Mouse (Mus musculus): ENCODE results near the gene Adprhl2. TPM values are rescaled to one million over a fixed set of nuclear protein-coding genes. Genes with fewer than 3 reads are reported as not detected.

Gene Adprhl2
- polyA plus RNA-seq, 1 experiment: 44.3 TPM

- Histone ChIP-seq H3K27ac (ENCODE audit: insufficient read depth, low read length) (no peak overlapping the region), H3K4me1 (ENCODE audit: control insufficient read depth, insufficient read depth, insufficient read length) (peaks cover 7% of the 10 kb centered on the region), H3K4me3 (ENCODE audit: extremely low read depth, insufficient read depth, insufficient read length) (no peak overlapping the region; the same call in 1 of the 2 replicates), H3K36me3 (ENCODE audit: control insufficient read depth, insufficient read depth, low read length) (no peaks in the 10 kb centered on the region), H3K27me3 (ENCODE audit: control insufficient read depth, insufficient read depth, low read length) (peaks cover 16% of the 10 kb centered on the region)
- 48% methylated on average over 11 of the region's 11 CpGs for WGBS
- DNase-seq (ENCODE audit: low read depth in 1 of 2, low spot score in 2 of 2): no peak
- TF ChIP-seq CTCF (IDR thresholded peaks at IDR 0.05; ENCODE audit: extremely low read depth, insufficient read depth, insufficient read length, insufficient replicate concordance) (no peak), POLR2A (IDR thresholded peaks at IDR 0.05; ENCODE audit: low read depth, low read length) (no peak)
These were observed 34.1 kb downstream of the Adprhl2 start for GRCm38 (mm10) chr4:126287302-126287995.

GRCm38 (mm10) chr4:126286492-126286891 lies 35.0 kb downstream of the Adprhl2 start, which contains the start of gene Col8a2:
TSS of gene Col8a2 (plus strand) at chr4:126286793.
- Histone ChIP-seq H3K27me3 (ENCODE audit: control insufficient read depth, insufficient read depth, low read length) (peaks cover 16% of the 10 kb centered on the region), H3K36me3 (ENCODE audit: control insufficient read depth, insufficient read depth, low read length) (no peaks in the 10 kb centered on the region), H3K4me3 (ENCODE audit: extremely low read depth, insufficient read depth, insufficient read length) (no peak within 1 kb of the TSS; the same call in 1 of the 2 replicates), H3K27ac (ENCODE audit: insufficient read depth, low read length) (no peak within 1 kb of the TSS), H3K4me1 (ENCODE audit: control insufficient read depth, insufficient read depth, insufficient read length) (peaks cover 7% of the 10 kb centered on the region)
- WGBS: 3% methylated on average over 42 of the region's 42 CpGs
- no peak for DNase-seq (ENCODE audit: low read depth in 1 of 2, low spot score in 2 of 2)
- TF ChIP-seq POLR2A (IDR thresholded peaks at IDR 0.05; ENCODE audit: low read depth, low read length): no peak
- TF ChIP-seq CTCF (IDR thresholded peaks at IDR 0.05; ENCODE audit: extremely low read depth, insufficient read depth, insufficient read length, insufficient replicate concordance): no peak

GRCm38 (mm10) chr4:126283582-126283981 lies 37.9 kb downstream of the Adprhl2 start:
- no peak overlapping the region for H3K4me3 ChIP-seq (ENCODE audit: extremely low read depth, insufficient read depth, insufficient read length)
- H3K27me3 ChIP-seq (ENCODE audit: control insufficient read depth, insufficient read depth, low read length): peaks cover 16% of the 10 kb centered on the region
- no peak overlapping the region for H3K27ac ChIP-seq (ENCODE audit: insufficient read depth, low read length)
- 75% methylated on average over 8 of the region's 8 CpGs for WGBS
- TF ChIP-seq POLR2A (IDR thresholded peaks at IDR 0.05; ENCODE audit: low read depth, low read length) (no peak), CTCF (IDR thresholded peaks at IDR 0.05; ENCODE audit: extremely low read depth, insufficient read depth, insufficient read length, insufficient replicate concordance) (no peak)
- H3K36me3 ChIP-seq (ENCODE audit: control insufficient read depth, insufficient read depth, low read length): no peaks in the 10 kb centered on the region
- peaks cover 7% of the 10 kb centered on the region for H3K4me1 ChIP-seq (ENCODE audit: control insufficient read depth, insufficient read depth, insufficient read length)
- no peak for DNase-seq (ENCODE audit: low read depth in 1 of 2, low spot score in 2 of 2)

GRCm38 (mm10) chr4:126281706-126282105 lies 39.8 kb downstream of the Adprhl2 start:
- H3K36me3 ChIP-seq (ENCODE audit: control insufficient read depth, insufficient read depth, low read length): no peaks in the 10 kb centered on the region
- 86% methylated on average over 9 of the region's 9 CpGs for whole genome bisulfite sequencing
- TF ChIP-seq POLR2A (IDR thresholded peaks at IDR 0.05; ENCODE audit: low read depth, low read length) (no peak), CTCF (IDR thresholded peaks at IDR 0.05; ENCODE audit: extremely low read depth, insufficient read depth, insufficient read length, insufficient replicate concordance) (no peak)
- H3K4me1 ChIP-seq (ENCODE audit: control insufficient read depth, insufficient read depth, insufficient read length): peaks cover 8% of the 10 kb centered on the region
- H3K4me3 ChIP-seq (ENCODE audit: extremely low read depth, insufficient read depth, insufficient read length): no peak overlapping the region
- H3K27me3 ChIP-seq (ENCODE audit: control insufficient read depth, insufficient read depth, low read length): peaks cover 7% of the 10 kb centered on the region
- H3K27ac ChIP-seq (ENCODE audit: insufficient read depth, low read length): no peak overlapping the region
- DNase-seq (ENCODE audit: low read depth in 1 of 2, low spot score in 2 of 2): no peak

- no peak for TF ChIP-seq CTCF (IDR thresholded peaks at IDR 0.05; ENCODE audit: extremely low read depth, insufficient read depth, insufficient read length, insufficient replicate concordance)
- no peak for TF ChIP-seq POLR2A (IDR thresholded peaks at IDR 0.05; ENCODE audit: low read depth, low read length)
- Histone ChIP-seq H3K4me3 (ENCODE audit: extremely low read depth, insufficient read depth, insufficient read length) (no peak overlapping the region), H3K36me3 (ENCODE audit: control insufficient read depth, insufficient read depth, low read length) (peaks cover 6% of the 10 kb centered on the region), H3K27ac (ENCODE audit: insufficient read depth, low read length) (no peak overlapping the region), H3K27me3 (ENCODE audit: control insufficient read depth, insufficient read depth, low read length) (no peaks in the 10 kb centered on the region), H3K4me1 (ENCODE audit: control insufficient read depth, insufficient read depth, insufficient read length) (peaks cover 2% of the 10 kb centered on the region; the same call in 1 of the 2 replicates)
- DNase-seq (ENCODE audit: low read depth in 1 of 2, low spot score in 2 of 2): no peak
- WGBS: 84% methylated on average over 9 of the region's 9 CpGs
These were observed 42.5 kb downstream of the Adprhl2 start for GRCm38 (mm10) chr4:126278961-126279360.

GRCm38 (mm10) chr4:126278565-126278915 lies 43.0 kb downstream of the Adprhl2 start:
- WGBS: 81% methylated on average over 9 of the region's 9 CpGs
- TF ChIP-seq POLR2A (IDR thresholded peaks at IDR 0.05; ENCODE audit: low read depth, low read length): no peak
- TF ChIP-seq CTCF (IDR thresholded peaks at IDR 0.05; ENCODE audit: extremely low read depth, insufficient read depth, insufficient read length, insufficient replicate concordance): no peak
- H3K36me3 ChIP-seq (ENCODE audit: control insufficient read depth, insufficient read depth, low read length): peaks cover 10% of the 10 kb centered on the region
- no peaks in the 10 kb centered on the region for H3K27me3 ChIP-seq (ENCODE audit: control insufficient read depth, insufficient read depth, low read length)
- peaks cover 2% of the 10 kb centered on the region; the same call in 1 of the 2 replicates for H3K4me1 ChIP-seq (ENCODE audit: control insufficient read depth, insufficient read depth, insufficient read length)
- H3K4me3 ChIP-seq (ENCODE audit: extremely low read depth, insufficient read depth, insufficient read length): no peak overlapping the region
- no peak for DNase-seq (ENCODE audit: low read depth in 1 of 2, low spot score in 2 of 2)
- no peak overlapping the region for H3K27ac ChIP-seq (ENCODE audit: insufficient read depth, low read length)
